Mouse (Mus musculus) kidney, adult 18-20 months (tissue): ENCODE data around the gene Olfr582.

ENCODE experiments used
- DNase-seq: peaks from one replicate; pipeline ENCODE4 v3.0.0; 2021

Olfr582 gene

GRCm38 (mm10) chr7:103037724-103038123, at the start of gene Olfr582:
Olfr582 (plus strand) TSS chr7:103038024.
- DNase-seq = no peak

DNA sequence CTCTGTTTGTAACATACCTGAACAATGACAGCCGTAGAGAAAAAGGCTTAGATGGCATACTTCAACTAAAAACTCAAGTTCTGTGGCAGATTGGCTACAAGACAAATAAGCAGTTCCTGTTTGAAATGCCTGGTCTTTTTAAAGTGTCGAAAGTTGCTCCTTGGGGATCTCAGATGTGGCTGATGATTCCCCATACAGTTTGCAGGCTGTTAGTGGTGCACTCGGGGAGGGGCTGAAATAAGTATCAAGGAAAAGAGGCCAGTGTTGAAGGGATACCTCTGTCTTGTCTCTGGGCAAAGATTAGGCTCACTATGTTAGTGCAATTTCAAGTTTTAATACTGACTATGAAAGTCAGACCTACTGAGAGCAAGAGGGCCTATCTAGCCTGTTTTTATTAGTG, 48.6 kb upstream of the Olfr582 start, which contains the start of gene Olfr578:
Gene Olfr578 (minus strand): TSS at position 101 of the 400 bp plus-strand sequence.
- DNase-seq = no peak

GRCm38 (mm10) chr7:103051000-103051399, 13.2 kb downstream of the Olfr582 start, which contains the start of gene Olfr583:
Olfr583 (plus strand) TSS chr7:103051300.
- no peak for DNase-seq

- no peak for DNase-seq
Measured at GRCm38 (mm10) chr7:103081585-103081984, 43.8 kb downstream of the Olfr582 start, which contains the start of gene Olfr584. Olfr584 (plus strand) TSS chr7:103081885.
